Mouse (Mus musculus) heart, postnatal 0 days (tissue): ENCODE measurements at regions not wholly inside any gene's neighbourhood (a gene's known extent, or its start where the extent isn't known, plus 50 kb on each side); places are given as distances from the start of the nearest gene placed in this dataset.

Experiments
- CTCF ChIP-seq: IDR thresholded peaks from 2 replicates; pipeline ENCODE4 v1.5.1; 2016; ENCODE audit warnings: antibody characterized with exemption, control low read depth, low read depth
- EP300 ChIP-seq: IDR thresholded peaks from 2 replicates; pipeline ENCODE4 v1.6.1; 2016; ENCODE audit warnings: antibody characterized with exemption, low read depth

GRCm38 (mm10) chr15:62822305-62822704 is 1022.7 kb downstream of the Gsdmc2 start:
- TF ChIP-seq CTCF (no peak), EP300 (no peak)
